Comparison of ENCODE assay signal across 11 mouse cellular contexts in genomic region chr8:114850014-114850870, GRCm38 (mm10).
DNase-seq lines count a peak whose midpoint lies in the region; ATAC-seq lines count a peak whose summit lies in the region.
"Had no signal": no experiment of that assay in that cellular context is flagged by ENCODE, and none has a peak within 500 bp of the region (broad histone marks: within the 10 kb centered on the region; RNA-seq: fewer than 3 reads in every experiment).

No protein-coding gene starts in this region.

- H3K27ac ChIP-seq in hindbrain, embryonic 11.5 days (ENCODE audit: low read depth, low read length), result no peak overlapping the region
- no peak overlapping the region for H3K27ac ChIP-seq in hindbrain, embryonic 14.5 days
- H3K27ac ChIP-seq in neural tube, embryonic 11.5 days (ENCODE audit: low read depth, low read length), result no peak overlapping the region
- H3K27ac ChIP-seq in forebrain, embryonic 16.5 days (ENCODE audit: low read length), result no peak overlapping the region
- H3K27ac ChIP-seq in limb, embryonic 10.5 days, result no peak overlapping the region

- H3K36me3 ChIP-seq in hindbrain, embryonic 11.5 days (ENCODE audit: control insufficient read depth, insufficient read depth, low read length), result no peaks in the 10 kb centered on the region
- H3K36me3 ChIP-seq in hindbrain, embryonic 14.5 days (replicated peaks; ENCODE audit: control insufficient read depth, insufficient read depth), result no peaks in the 10 kb centered on the region
- no peaks in the 10 kb centered on the region for H3K36me3 ChIP-seq in neural tube, embryonic 11.5 days (ENCODE audit: control insufficient read depth, insufficient read depth, low read length)
- no peaks in the 10 kb centered on the region for H3K36me3 ChIP-seq in forebrain, embryonic 16.5 days (ENCODE audit: control insufficient read depth, insufficient read depth)
- no peaks in the 10 kb centered on the region for H3K36me3 ChIP-seq in limb, embryonic 10.5 days

- H3K9ac ChIP-seq in hindbrain, embryonic 11.5 days (ENCODE audit: low read depth, low read length), result no peak overlapping the region
- no peak overlapping the region for H3K9ac ChIP-seq in hindbrain, embryonic 14.5 days
- H3K9ac ChIP-seq in neural tube, embryonic 11.5 days (ENCODE audit: low read length), result no peak overlapping the region
- no peak overlapping the region for H3K9ac ChIP-seq in forebrain, embryonic 16.5 days (replicated peaks; ENCODE audit: low read depth, low read length)

- WGBS in hindbrain, embryonic 11.5 days, result 32% methylated on average over 13 of the region's 15 CpGs
- 40% methylated on average over 15 of the region's 15 CpGs for WGBS in hindbrain, embryonic 14.5 days
- 37% methylated on average over 13 of the region's 15 CpGs for WGBS in neural tube, embryonic 11.5 days
- WGBS in forebrain, embryonic 16.5 days, result 51% methylated on average over 12 of the region's 15 CpGs
- WGBS in limb, embryonic 10.5 days, result 35% methylated on average over 15 of the region's 15 CpGs

- peak; percentile 63 for ATAC-seq in hindbrain, embryonic 11.5 days (ENCODE audit: low FRiP score)
- ATAC-seq in hindbrain, embryonic 14.5 days (ENCODE audit: low FRiP score), result no peak; the same call in 1 of the 2 replicates
- no peak for ATAC-seq in neural tube, embryonic 11.5 days (ENCODE audit: insufficient read depth, low FRiP score, low TSS enrichment)
- peak; percentile 52; the same call in 1 of the 2 replicates for ATAC-seq in forebrain, embryonic 16.5 days
- ATAC-seq: inflammation-experienced regulatory T-cells, adult 6 months had no signal

- no peak overlapping the region for H3K4me2 ChIP-seq in hindbrain, embryonic 11.5 days (replicated peaks; ENCODE audit: low read depth, low read length)
- H3K4me2 ChIP-seq in hindbrain, embryonic 14.5 days (replicated peaks), result no peak overlapping the region
- no peak overlapping the region for H3K4me2 ChIP-seq in neural tube, embryonic 11.5 days (ENCODE audit: low read depth)
- no peak overlapping the region for H3K4me2 ChIP-seq in forebrain, embryonic 16.5 days (ENCODE audit: low read length)
- H3K4me2 ChIP-seq: heart, embryonic 11.5 days had no signal

- no peaks in the 10 kb centered on the region for H3K9me3 ChIP-seq in hindbrain, embryonic 11.5 days (ENCODE audit: control insufficient read depth, low read length)
- H3K9me3 ChIP-seq in hindbrain, embryonic 14.5 days (ENCODE audit: control insufficient read depth, low read length), result no peaks in the 10 kb centered on the region
- H3K9me3 ChIP-seq in neural tube, embryonic 11.5 days (ENCODE audit: control insufficient read depth, low read length), result no peaks in the 10 kb centered on the region
- H3K9me3 ChIP-seq in forebrain, embryonic 16.5 days (ENCODE audit: control insufficient read depth, low read length), result no peaks in the 10 kb centered on the region
- no peaks in the 10 kb centered on the region for H3K9me3 ChIP-seq in limb, embryonic 10.5 days (replicated peaks)

- H3K4me3 ChIP-seq in hindbrain, embryonic 11.5 days (ENCODE audit: low read depth, low read length), result no peak overlapping the region
- no peak overlapping the region for H3K4me3 ChIP-seq in hindbrain, embryonic 14.5 days (replicated peaks; ENCODE audit: low read length)
- H3K4me3 ChIP-seq in neural tube, embryonic 11.5 days (ENCODE audit: low read depth, low read length), result no peak overlapping the region
- H3K4me3 ChIP-seq in forebrain, embryonic 16.5 days (replicated peaks; ENCODE audit: low read length), result no peak overlapping the region
- no peak overlapping the region for H3K4me3 ChIP-seq in limb, embryonic 10.5 days

- no peaks in the 10 kb centered on the region for H3K27me3 ChIP-seq in hindbrain, embryonic 11.5 days (ENCODE audit: control insufficient read depth, insufficient read depth, low read length)
- no peaks in the 10 kb centered on the region for H3K27me3 ChIP-seq in hindbrain, embryonic 14.5 days (ENCODE audit: control insufficient read depth, insufficient read depth, low read length)
- no peaks in the 10 kb centered on the region for H3K27me3 ChIP-seq in neural tube, embryonic 11.5 days (ENCODE audit: control insufficient read depth, insufficient read depth, low read length)
- H3K27me3 ChIP-seq in forebrain, embryonic 16.5 days (replicated peaks; ENCODE audit: control insufficient read depth, insufficient read depth, low read length), result no peaks in the 10 kb centered on the region
- peaks cover 23% of the 10 kb centered on the region for H3K27me3 ChIP-seq in limb, embryonic 10.5 days (ENCODE audit: low read depth, poor library complexity, severe bottlenecking)

- no peaks in the 10 kb centered on the region for H3K4me1 ChIP-seq in hindbrain, embryonic 11.5 days (replicated peaks; ENCODE audit: control insufficient read depth, insufficient read depth, low read length)
- peaks cover 17% of the 10 kb centered on the region for H3K4me1 ChIP-seq in hindbrain, embryonic 14.5 days (replicated peaks; ENCODE audit: control insufficient read depth, insufficient read depth, low read length)
- peaks cover 2% of the 10 kb centered on the region; the same call in 1 of the 2 replicates for H3K4me1 ChIP-seq in neural tube, embryonic 11.5 days (ENCODE audit: control insufficient read depth, insufficient read depth, low read length)
- no peaks in the 10 kb centered on the region for H3K4me1 ChIP-seq in forebrain, embryonic 16.5 days (replicated peaks; ENCODE audit: control insufficient read depth, insufficient read depth, low read length)
- H3K4me1 ChIP-seq in limb, embryonic 10.5 days, result peaks cover 19% of the 10 kb centered on the region

- peak; percentile 48 for DNase-seq in hindbrain, embryonic 11.5 days (ENCODE audit: low spot score)
- DNase-seq in hindbrain, embryonic 14.5 days (ENCODE audit: low spot score), result no peak
- peak; percentile 46 for DNase-seq in neural tube, embryonic 11.5 days (ENCODE audit: low spot score)
- DNase-seq in neural tube, embryonic 10.5 days (ENCODE audit: extremely low spot score, low spot score), result no peak
- DNase-seq in adrenal gland, adult (ENCODE audit: inconsistent age in 2 of 2, low spot score in 1 of 2), result no peak
- no peak for DNase-seq in frontal cortex, adult 2 months (ENCODE audit: extremely low spot score in 1 of 2, low spot score in 1 of 2)
- DNase-seq in limb, embryonic 10.5 days (ENCODE audit: low spot score), result no peak
- DNase-seq: layer of hippocampus, adult 9-11 months had no signal

Comparison
In these comparisons a context has a peak if more than half of its experiments do, and no peak if none do; other contexts are left out.
1. ATAC-seq: peak in hindbrain, embryonic 11.5 days (single experiment) and forebrain, embryonic 16.5 days (single experiment); none in hindbrain, embryonic 14.5 days (single experiment) and neural tube, embryonic 11.5 days (single experiment).
2. DNase-seq: peak in hindbrain, embryonic 11.5 days (single experiment) and neural tube, embryonic 11.5 days (single experiment); none in hindbrain, embryonic 14.5 days (single experiment), neural tube, embryonic 10.5 days (single experiment), adrenal gland, adult (0 of 2), frontal cortex, adult 2 months (0 of 2) and limb, embryonic 10.5 days (single experiment).